Mouse (Mus musculus) lung, postnatal 4 days (tissue): Measurements from ENCODE around the gene Gm21981.

Experiments used
- DNase-seq, 2 experiments: peaks; one replicate each; pipeline ENCODE4 v3.0.0; 2021

Gene Gm21981

GRCm38 (mm10) chr17:47694442-47694502 lies at the start of gene Gm21981:
Gene Gm21981, minus strand, starts transcription at chr17:47694455.
- no peak for DNase-seq

- no peak for DNase-seq
Measured at GRCm38 (mm10) chr17:47742991-47743734, 48.9 kb upstream of the Gm21981 start.

- no peak for DNase-seq
Measured at GRCm38 (mm10) chr17:47740186-47740585, 45.9 kb upstream of the Gm21981 start.

- DNase-seq = peak; percentile 36 to 44
Measured at GRCm38 (mm10) chr17:47738879-47739798, 44.9 kb upstream of the Gm21981 start.

GRCm38 (mm10) chr17:47738066-47738878 lies 44.0 kb upstream of the Gm21981 start:
- DNase-seq = peak; percentile 70 to 78

- peak; percentile 92 to 95 for DNase-seq
Measured at GRCm38 (mm10) chr17:47737271-47738065, 43.2 kb upstream of the Gm21981 start.

DNA sequence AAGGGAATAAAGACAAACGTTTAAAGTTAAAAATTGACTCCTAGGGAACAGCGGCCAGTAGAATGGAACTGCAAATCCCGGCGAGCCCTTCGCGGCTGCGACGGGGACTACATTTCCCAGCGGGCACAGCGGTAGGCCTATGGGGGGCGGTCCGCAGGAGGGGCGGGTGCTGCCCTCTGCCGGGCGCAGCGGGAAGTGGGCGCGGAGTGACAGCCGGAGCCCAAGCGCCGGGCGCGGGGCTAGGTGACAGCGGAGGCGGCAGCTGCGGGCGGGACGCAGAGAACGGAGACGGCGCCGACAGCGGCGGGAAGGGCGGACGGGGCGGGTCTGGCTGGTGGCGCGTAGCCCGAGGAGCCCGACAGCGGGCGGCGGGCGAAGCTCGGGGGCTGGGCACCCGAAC lies 42.6 kb upstream of the Gm21981 start, which contains the start of gene Tfeb:
Gene Tfeb (plus strand): TSS at position 175 of the 400 bp plus-strand sequence.
- DNase-seq = peak; percentile 97 to 98

DNA sequence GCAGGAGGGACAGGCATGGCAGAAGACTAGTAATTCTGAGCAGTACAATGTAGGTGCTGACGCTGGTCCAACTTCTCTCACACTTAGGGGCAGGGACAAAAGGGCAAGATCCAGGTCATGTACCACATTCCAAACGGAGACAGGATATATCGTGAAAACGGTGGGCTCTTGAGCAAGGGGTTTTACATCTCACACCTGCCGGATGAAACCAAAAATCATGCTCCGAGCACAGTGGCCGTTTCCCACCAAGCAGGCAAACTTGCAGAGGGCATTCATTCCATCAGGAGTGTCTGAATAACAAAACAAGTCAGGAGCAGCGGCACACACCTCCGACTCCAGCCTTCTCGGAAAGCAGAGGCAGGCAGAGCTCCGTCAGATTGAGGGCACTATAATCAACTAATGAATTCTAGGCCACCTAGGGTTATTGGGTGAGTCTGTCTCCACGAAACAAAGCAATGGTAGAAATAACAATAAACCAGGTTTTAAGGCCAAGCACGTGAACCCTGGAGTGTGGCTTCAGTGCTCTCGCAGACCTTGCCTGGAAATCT lies 41.4 kb upstream of the Gm21981 start:
- no peak for DNase-seq

DNA sequence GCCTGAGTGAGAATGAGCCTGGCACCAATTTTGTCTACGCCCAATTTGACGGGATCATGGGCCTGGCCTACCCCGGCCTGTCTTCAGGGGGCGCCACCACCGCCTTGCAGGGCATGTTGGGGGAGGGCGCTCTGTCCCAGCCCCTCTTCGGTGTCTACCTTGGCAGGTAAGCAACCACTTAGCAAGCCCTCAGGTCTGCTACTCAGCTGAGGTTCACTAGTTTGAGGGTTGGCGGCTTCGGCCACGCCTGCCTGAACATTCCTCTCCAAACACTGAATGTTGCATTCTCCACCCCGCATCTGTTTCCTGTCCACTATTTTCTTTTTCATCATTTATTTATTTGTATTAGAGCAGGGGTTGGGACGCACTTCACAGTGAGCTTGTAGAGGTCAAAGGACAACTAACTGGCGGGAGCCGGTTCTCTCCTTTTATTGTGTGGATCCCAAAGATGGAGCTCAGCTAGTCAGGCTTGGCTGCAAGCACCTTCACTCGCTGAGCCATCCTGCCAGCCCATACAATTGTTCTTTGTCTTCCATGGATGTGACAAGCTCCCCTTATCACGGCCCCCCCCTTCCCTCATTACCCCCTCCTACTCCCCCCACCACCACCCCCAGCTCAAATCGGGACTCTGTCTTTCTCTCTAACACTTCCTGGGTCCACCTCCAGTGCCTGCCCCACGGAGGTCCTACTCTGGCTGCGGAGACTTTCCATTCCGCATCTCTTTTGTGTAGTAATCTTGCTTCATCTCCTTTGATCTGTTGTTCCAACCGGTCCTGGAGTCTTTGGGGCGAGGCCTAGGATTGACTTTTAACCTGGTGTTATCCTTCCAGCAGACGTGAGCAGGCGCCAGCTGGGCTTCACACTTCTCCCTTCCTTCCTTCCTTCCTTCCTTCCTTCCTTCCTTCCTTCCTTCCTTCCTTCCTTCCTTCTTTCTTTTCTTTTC lies 36.6 kb upstream of the Gm21981 start:
- DNase-seq = peak; percentile 66 to 75

DNA sequence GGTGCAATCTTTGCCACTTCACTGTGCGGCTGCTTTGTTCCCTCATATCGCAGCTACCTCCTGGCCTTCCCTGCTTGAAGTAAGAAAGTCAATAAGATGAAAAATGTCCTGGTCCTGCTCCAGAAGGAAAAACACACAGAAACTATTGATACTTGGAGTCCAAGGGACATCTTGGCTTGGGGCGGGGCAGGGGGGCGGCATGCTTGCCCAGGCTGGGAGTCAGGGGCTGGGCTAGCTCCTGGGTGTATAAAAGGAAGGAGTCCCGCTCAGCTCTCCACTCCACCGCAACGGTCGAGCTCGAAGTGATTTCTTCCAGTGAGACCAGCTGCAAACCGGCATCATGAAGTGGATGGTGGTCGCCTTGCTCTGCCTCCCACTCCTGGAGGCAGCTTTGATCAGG lies 32.3 kb upstream of the Gm21981 start, which contains the start of gene Pgc:
Gene Pgc (plus strand): TSS at position 277 of the 400 bp plus-strand sequence.
- DNase-seq = peak in 1 of 2 experiments; percentile 51

DNA sequence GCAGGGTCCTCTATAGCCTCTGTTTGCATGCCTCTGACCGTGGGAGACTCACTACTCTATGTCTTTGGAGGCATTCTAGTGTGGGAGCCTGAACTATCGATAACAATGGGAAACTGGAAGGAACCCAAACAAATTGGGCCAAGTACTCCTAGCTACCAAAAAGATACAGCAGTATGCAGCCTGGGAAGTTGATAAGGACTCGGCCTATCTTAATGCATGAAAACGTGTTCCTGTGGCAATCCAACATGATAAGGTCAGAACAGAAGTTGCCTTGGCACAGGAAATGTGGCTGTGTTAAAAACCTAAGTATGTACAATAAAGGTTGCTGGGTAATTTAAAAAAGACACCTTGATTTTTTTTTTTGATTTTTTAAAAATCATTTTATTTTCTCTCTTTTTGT lies 26.9 kb upstream of the Gm21981 start:
- DNase-seq = no peak

GRCm38 (mm10) chr17:47715037-47715436 lies 20.8 kb upstream of the Gm21981 start:
- DNase-seq = no peak

GRCm38 (mm10) chr17:47712889-47713571 lies 18.8 kb upstream of the Gm21981 start:
- DNase-seq = no peak

GRCm38 (mm10) chr17:47711883-47712282 lies 17.6 kb upstream of the Gm21981 start:
- no peak for DNase-seq

DNA sequence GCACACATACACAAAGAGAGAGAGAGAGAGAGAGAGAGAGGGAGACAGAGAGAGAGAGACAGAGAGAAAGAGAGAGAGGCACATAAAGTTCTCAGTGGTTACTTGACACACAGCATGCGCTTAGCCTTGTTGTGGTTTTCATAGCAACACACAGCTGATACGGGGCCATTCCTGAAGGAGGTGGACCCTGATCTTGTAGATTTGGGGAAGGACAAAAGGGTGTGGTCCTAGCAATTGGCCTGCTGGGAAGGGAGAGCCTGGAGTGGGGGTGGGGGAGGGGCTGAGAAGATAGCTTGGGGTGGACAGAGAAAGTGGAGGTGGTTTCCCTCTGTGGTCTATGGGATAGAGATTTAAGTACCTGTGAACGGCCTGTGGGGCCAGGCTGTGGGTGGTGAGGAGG lies 15.8 kb upstream of the Gm21981 start:
- DNase-seq = no peak

GRCm38 (mm10) chr17:47708972-47709371 lies 14.7 kb upstream of the Gm21981 start:
- DNase-seq = no peak

- DNase-seq = no peak
Measured at GRCm38 (mm10) chr17:47707961-47708360, 13.7 kb upstream of the Gm21981 start.

- DNase-seq = peak; percentile 39 to 67
Measured at GRCm38 (mm10) chr17:47706196-47706595, 11.9 kb upstream of the Gm21981 start.

- DNase-seq = no peak
Measured at GRCm38 (mm10) chr17:47704692-47705091, 10.4 kb upstream of the Gm21981 start.

DNA sequence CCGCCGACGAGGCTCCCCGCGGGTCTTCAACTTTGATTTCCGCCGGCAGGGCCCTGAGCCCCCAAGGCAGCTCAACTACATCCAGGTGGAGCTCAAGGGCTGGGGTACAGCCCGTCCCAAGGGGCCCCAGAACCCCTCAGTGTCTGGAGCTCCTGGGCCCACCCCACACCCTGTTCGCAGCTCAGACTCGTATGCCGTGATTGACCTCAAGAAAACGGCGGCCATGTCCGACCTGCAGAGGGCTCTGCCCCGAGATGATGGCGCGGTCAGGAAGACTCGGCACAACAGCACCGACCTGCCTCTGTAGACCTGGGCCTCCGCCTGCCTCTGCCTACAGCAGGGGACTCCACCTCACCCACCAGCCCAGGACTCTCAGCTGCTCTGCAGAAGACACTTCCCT lies 9.3 kb upstream of the Gm21981 start:
- DNase-seq = peak in 1 of 2 experiments; percentile 21
